Mouse (Mus musculus): ENCODE data around the gene Acrbp.

The Acrbp gene

GRCm38 (mm10) chr6:125071170-125071895, 21.8 kb downstream of the Acrbp start:
- DNase-seq (ENCODE audit: low read depth): peak; percentile 95

- peak; percentile 87 for DNase-seq (ENCODE audit: low read depth)
Observed at GRCm38 (mm10) chr6:125071896-125072279, 22.4 kb downstream of the Acrbp start.

DNA sequence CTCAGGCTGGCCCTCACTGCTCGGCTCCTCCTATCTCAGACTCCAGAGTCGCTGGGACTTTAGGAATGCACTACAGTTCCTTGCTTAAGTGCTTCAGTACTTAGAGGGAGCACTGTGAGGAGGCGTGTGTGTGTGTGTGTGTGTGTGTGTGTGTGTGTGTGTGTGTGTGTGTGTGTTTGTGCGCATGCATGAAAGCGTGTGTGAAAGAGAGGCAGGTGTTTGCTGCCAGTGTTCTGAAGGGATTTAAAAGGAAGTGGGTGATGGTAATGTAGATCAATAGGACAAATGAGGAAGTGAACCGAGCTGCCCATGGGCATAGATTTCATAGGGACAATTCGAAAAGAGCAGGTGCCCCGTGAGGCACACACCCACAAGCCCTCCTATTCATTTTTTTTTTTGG, 24.3 kb downstream of the Acrbp start:
- DNase-seq (ENCODE audit: low read depth): no peak

- no peak for DNase-seq (ENCODE audit: low read depth)
Observed at GRCm38 (mm10) chr6:125081394-125081793, 31.9 kb downstream of the Acrbp start.

- no peak for DNase-seq (ENCODE audit: low read depth)
Observed at GRCm38 (mm10) chr6:125081797-125082560, 32.5 kb downstream of the Acrbp start.

DNA sequence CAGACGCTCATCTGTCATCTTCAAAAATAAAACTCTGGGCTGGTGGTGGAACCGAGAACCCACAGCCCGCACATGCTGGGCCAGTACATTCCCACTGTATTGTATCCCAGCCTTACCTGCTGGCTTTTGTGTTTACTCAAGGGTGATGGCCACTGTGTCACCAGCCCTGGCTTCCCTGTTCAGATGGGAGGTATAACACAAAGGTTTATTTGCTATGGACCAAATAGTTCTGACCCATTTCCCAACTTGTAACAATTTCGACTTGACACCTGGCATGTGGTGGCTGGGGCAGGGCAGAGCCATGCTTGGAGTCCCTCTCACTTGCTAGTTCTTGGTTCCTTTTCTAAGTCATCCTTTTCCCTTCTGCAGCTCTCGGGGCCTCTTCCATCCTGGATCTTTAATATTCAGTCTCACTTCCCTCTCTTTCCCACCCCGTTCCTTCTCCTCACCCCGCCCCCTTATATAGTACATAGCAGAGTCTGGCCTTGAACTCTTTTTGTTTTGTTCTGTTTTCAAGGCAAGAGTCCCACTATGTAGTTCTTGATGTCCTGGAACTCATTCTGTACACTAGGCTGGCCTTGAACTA, 33.4 kb downstream of the Acrbp start:
- DNase-seq (ENCODE audit: low read depth): no peak

GRCm38 (mm10) chr6:125084424-125084823, 34.9 kb downstream of the Acrbp start:
- DNase-seq (ENCODE audit: low read depth): peak; percentile 84

- DNase-seq (ENCODE audit: low read depth): no peak
Observed at GRCm38 (mm10) chr6:125087937-125088336, 38.4 kb downstream of the Acrbp start.

GRCm38 (mm10) chr6:125088561-125089321, 39.3 kb downstream of the Acrbp start:
- DNase-seq (ENCODE audit: low read depth): peak; percentile 98

GRCm38 (mm10) chr6:125089521-125090321, 40.2 kb downstream of the Acrbp start:
- DNase-seq (ENCODE audit: low read depth): peak; percentile 98

DNA sequence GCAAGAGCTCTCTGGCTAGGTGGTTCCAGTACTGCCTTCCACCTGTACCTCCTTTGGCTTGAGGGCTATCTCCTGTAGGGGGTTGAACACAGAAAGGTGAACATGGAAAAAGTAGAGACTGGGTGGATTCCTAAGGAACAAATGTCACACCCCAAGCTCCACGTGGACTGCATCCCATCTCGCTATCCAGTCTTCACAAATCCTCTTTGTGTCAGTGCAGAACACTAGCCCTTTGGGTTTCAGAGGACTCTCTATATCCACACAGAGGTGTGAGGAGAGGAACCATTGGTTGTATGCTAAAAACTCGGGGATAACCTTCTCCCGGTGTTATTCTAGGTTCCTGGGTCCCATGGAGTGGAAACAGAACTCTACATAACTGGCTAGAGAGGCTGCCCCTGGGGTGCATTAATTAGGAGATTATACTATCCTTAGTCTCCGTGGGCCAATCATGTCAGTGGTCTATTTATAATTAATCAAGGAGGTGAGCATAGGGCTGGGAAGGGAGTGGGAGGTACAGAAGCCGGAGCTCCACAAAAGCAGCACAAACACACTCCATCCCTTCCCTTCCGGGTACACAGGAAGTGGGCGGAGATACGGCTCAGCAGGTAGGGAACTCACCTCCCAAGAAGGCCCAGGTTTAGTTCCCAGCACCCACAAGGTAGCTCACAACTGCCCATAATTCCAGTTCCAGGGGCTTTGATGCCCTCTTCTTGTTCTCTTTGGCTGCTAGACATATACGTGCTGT, 41.0 kb downstream of the Acrbp start:
- DNase-seq (ENCODE audit: low read depth): no peak

- no peak for DNase-seq (ENCODE audit: low read depth)
Observed at GRCm38 (mm10) chr6:125092372-125092771, 42.9 kb downstream of the Acrbp start.

GRCm38 (mm10) chr6:125094843-125095242, 45.4 kb downstream of the Acrbp start:
- peak; percentile 62 for DNase-seq (ENCODE audit: low read depth)

GRCm38 (mm10) chr6:125095391-125096278, 46.1 kb downstream of the Acrbp start, which contains the start of gene Chd4:
TSS of gene Chd4 (plus strand) at chr6:125095981.
- peak; percentile 95 for DNase-seq (ENCODE audit: low read depth)

GRCm38 (mm10) chr6:125096279-125096596, 46.7 kb downstream of the Acrbp start:
- no peak for DNase-seq (ENCODE audit: low read depth)

GRCm38 (mm10) chr6:125096597-125097345, 47.3 kb downstream of the Acrbp start:
- DNase-seq (ENCODE audit: low read depth): peak; percentile 64

- DNase-seq (ENCODE audit: low read depth): no peak
Observed at GRCm38 (mm10) chr6:125097346-125097689, 47.8 kb downstream of the Acrbp start.

DNA sequence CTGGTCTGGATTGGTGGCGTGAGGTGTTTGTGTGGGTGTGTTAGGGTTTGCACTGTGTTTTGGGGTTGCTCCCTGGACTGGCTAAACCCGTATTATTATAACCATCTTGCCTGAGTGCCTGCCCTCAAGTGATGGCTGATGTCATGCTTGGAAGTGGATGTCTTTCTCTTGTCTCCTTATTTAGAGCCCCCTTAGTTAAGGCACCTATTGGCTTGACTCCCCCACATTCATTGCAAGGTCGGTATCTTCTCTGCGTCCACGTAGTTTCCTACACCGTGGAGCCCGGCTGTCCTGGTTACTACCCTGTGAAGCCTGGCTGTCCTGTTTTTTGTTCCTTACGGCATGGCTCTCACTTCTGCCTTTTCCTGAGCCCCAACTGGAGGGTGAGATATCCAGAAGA, 48.5 kb downstream of the Acrbp start:
- no peak for DNase-seq (ENCODE audit: low read depth)

- DNase-seq (ENCODE audit: low read depth): no peak
Observed at GRCm38 (mm10) chr6:125098513-125098912, 49.0 kb downstream of the Acrbp start.
